Mouse (Mus musculus) stomach, embryonic 16.5 days (tissue): Measurements from ENCODE around the gene Sox4. TPM values are rescaled to one million over a fixed set of nuclear protein-coding genes. Genes with fewer than 3 reads are reported as not detected.

ENCODE experiments used
- ATAC-seq: fragments of 200-750 bp; cut with Nextera tagmentation; 2 replicates; pipeline ENCODE4 v1.8.0; 2017; ENCODE audit warnings: moderate number of reproducible peaks, moderate TSS enrichment; ENCODE audit not compliant: insufficient read depth, low FRiP score
- H3K27ac ChIP-seq: fragments of 300-500 bp; sonication (generic); 2 replicates; pipeline ENCODE4 v1.5.1; 2014; ENCODE audit warnings: low read length
- H3K27me3 ChIP-seq: fragments of 300-500 bp; sonication (generic); 2 replicates; pipeline ENCODE4 v1.6.1; 2014; ENCODE audit warnings: low read length, control low read depth, mixed read lengths; ENCODE audit not compliant: control insufficient read depth, insufficient read depth
- H3K36me3 ChIP-seq: fragments of 300-500 bp; sonication (generic); 2 replicates; pipeline ENCODE4 v1.6.1; 2014; ENCODE audit warnings: low read length; ENCODE audit not compliant: control insufficient read depth, insufficient read depth
- H3K4me1 ChIP-seq: fragments of 300-500 bp; sonication (generic); 2 replicates; pipeline ENCODE4 v1.6.1; 2014; ENCODE audit warnings: low read length, control low read depth, mixed read lengths; ENCODE audit not compliant: control insufficient read depth, insufficient read depth
- H3K4me2 ChIP-seq: fragments of 300-500 bp; sonication (generic); 2 replicates; pipeline ENCODE4 v1.6.1; 2014; ENCODE audit warnings: low read depth, low read length, mixed read lengths
- H3K4me3 ChIP-seq: fragments of 300-500 bp; sonication (generic); replicated peaks from 2 replicates; pipeline ENCODE4 v1.5.1; 2014; ENCODE audit warnings: mild to moderate bottlenecking, low read length
- H3K9ac ChIP-seq: fragments of 300-500 bp; sonication (generic); 2 replicates; pipeline ENCODE4 v1.6.1; 2014; ENCODE audit warnings: low read length
- H3K9me3 ChIP-seq: fragments of 300-500 bp; sonication (generic); replicated peaks from 2 replicates; pipeline ENCODE4 v1.6.1; 2016; ENCODE audit warnings: low read length, control low read depth; ENCODE audit not compliant: control insufficient read depth
- WGBS: fragments of 180-500 bp; shearing (Covaris S2); extraction: QIAGEN DNeasy Blood & Tissue Kit; methylation state at CpG from one replicate; pipeline ENCODE4 v1.1.7; 2014; 5-methylcytosine and 5-hydroxymethylcytosine counted together
- polyA plus RNA-seq: library from polyadenylated mRNA; unstranded; fragments of >200 nt; fragmentation: Nextera tagmentation; extraction: Ambion mirVana; gene quantifications from 2 replicates; pipeline ENCODE4 v1.2.1, GENCODE M21; 2015

Sox4 gene
- 12.5 and 16.8 TPM in 2 replicates for polyA plus RNA-seq

- peaks cover 2% of the 10 kb centered on the region for H3K4me1 ChIP-seq
- no peaks in the 10 kb centered on the region for H3K9me3 ChIP-seq
- H3K4me2 ChIP-seq = peak within 1 kb of the TSS; percentile 60
- H3K27me3 ChIP-seq = no peaks in the 10 kb centered on the region
- peak within 1 kb of the TSS; percentile 98 for H3K27ac ChIP-seq
- WGBS = under 1% methylated on average over 19 of the region's 19 CpGs
- peak within 1 kb of the TSS; percentile 99 for H3K9ac ChIP-seq
- no peaks in the 10 kb centered on the region for H3K36me3 ChIP-seq
- H3K4me3 ChIP-seq = peak within 1 kb of the TSS; percentile 95
- ATAC-seq = peak; percentile 88
Measured at GRCm38 (mm10) chr13:28953581-28953991, at the start of gene Sox4. TSS of gene Sox4 (minus strand) at chr13:28953713.

GRCm38 (mm10) chr13:28991899-28992664 lies 38.6 kb upstream of the Sox4 start:
- Histone ChIP-seq H3K4me2 (no peak overlapping the region), H3K36me3 (no peaks in the 10 kb centered on the region), H3K27ac (peak overlapping the region; percentile 15; the same call in 1 of the 2 replicates), H3K27me3 (no peaks in the 10 kb centered on the region), H3K4me3 (no peak overlapping the region), H3K9me3 (no peaks in the 10 kb centered on the region), H3K4me1 (peaks cover 12% of the 10 kb centered on the region; the same call in 1 of the 2 replicates), H3K9ac (no peak overlapping the region)
- ATAC-seq = peak; percentile 71
- WGBS = 28% methylated on average over 7 of the region's 7 CpGs

GRCm38 (mm10) chr13:28988751-28989703 lies 35.5 kb upstream of the Sox4 start:
- peak; percentile 72; the same call in 1 of the 2 replicates for ATAC-seq
- Histone ChIP-seq H3K9me3 (no peaks in the 10 kb centered on the region), H3K27ac (no peak overlapping the region), H3K9ac (no peak overlapping the region), H3K4me2 (peak overlapping the region; percentile 8; the same call in 1 of the 2 replicates), H3K4me1 (peaks cover 12% of the 10 kb centered on the region; the same call in 1 of the 2 replicates), H3K4me3 (no peak overlapping the region), H3K27me3 (no peaks in the 10 kb centered on the region), H3K36me3 (no peaks in the 10 kb centered on the region)
- 39% methylated on average over 16 of the region's 16 CpGs for WGBS

GRCm38 (mm10) chr13:28980681-28981080 lies 27.2 kb upstream of the Sox4 start:
- Histone ChIP-seq H3K4me2 (no peak overlapping the region), H3K27me3 (no peaks in the 10 kb centered on the region), H3K9ac (no peak overlapping the region), H3K9me3 (no peaks in the 10 kb centered on the region), H3K27ac (no peak overlapping the region), H3K4me1 (no peaks in the 10 kb centered on the region), H3K36me3 (no peaks in the 10 kb centered on the region), H3K4me3 (no peak overlapping the region)
- ATAC-seq = no peak
- 57% methylated on average over 4 of the region's 4 CpGs for WGBS

- Histone ChIP-seq H3K9me3 (no peaks in the 10 kb centered on the region), H3K27me3 (no peaks in the 10 kb centered on the region), H3K36me3 (no peaks in the 10 kb centered on the region), H3K4me3 (no peak overlapping the region), H3K4me1 (no peaks in the 10 kb centered on the region), H3K4me2 (no peak overlapping the region), H3K9ac (no peak overlapping the region), H3K27ac (no peak overlapping the region)
- WGBS = 75% methylated on average over 4 of the region's 4 CpGs
- ATAC-seq = no peak
Measured at GRCm38 (mm10) chr13:28975011-28975410, 21.5 kb upstream of the Sox4 start.

- ATAC-seq = no peak
Measured at GRCm38 (mm10) chr13:28974597-28974996, 21.1 kb upstream of the Sox4 start.

GRCm38 (mm10) chr13:28960916-28961315 lies 7.4 kb upstream of the Sox4 start:
- WGBS = 98% methylated on average over 8 of the region's 8 CpGs
- H3K9me3 ChIP-seq = no peaks in the 10 kb centered on the region
- H3K9ac ChIP-seq = no peak overlapping the region
- H3K27me3 ChIP-seq = no peaks in the 10 kb centered on the region
- H3K27ac ChIP-seq = no peak overlapping the region
- no peaks in the 10 kb centered on the region; the same call in 1 of the 2 replicates for H3K4me1 ChIP-seq
- H3K36me3 ChIP-seq = no peaks in the 10 kb centered on the region
- no peak for ATAC-seq
- no peak overlapping the region for H3K4me3 ChIP-seq
- H3K4me2 ChIP-seq = no peak overlapping the region

More at GRCm38 (mm10) chr13:28974597-28974996, 21.1 kb upstream of the Sox4 start:
- Histone ChIP-seq H3K9ac (no peak overlapping the region), H3K27me3 (no peaks in the 10 kb centered on the region), H3K4me2 (no peak overlapping the region), H3K27ac (no peak overlapping the region), H3K36me3 (no peaks in the 10 kb centered on the region), H3K4me1 (no peaks in the 10 kb centered on the region), H3K9me3 (no peaks in the 10 kb centered on the region), H3K4me3 (no peak overlapping the region)
- 43% methylated on average over 5 of the region's 5 CpGs for WGBS

- ATAC-seq = peak; percentile 81
- peak overlapping the region; percentile 94 for H3K27ac ChIP-seq
- H3K9ac ChIP-seq = peak overlapping the region; percentile 88
- peak overlapping the region; percentile 95 for H3K4me2 ChIP-seq
- 2% methylated on average over 31 of the region's 31 CpGs for WGBS
- H3K4me1 ChIP-seq = no peaks in the 10 kb centered on the region; the same call in 1 of the 2 replicates
- no peaks in the 10 kb centered on the region for H3K36me3 ChIP-seq
- H3K27me3 ChIP-seq = no peaks in the 10 kb centered on the region
- peak overlapping the region; percentile 62 for H3K4me3 ChIP-seq
- H3K9me3 ChIP-seq = no peaks in the 10 kb centered on the region
Measured at GRCm38 (mm10) chr13:28959458-28959978, 6.0 kb upstream of the Sox4 start.
